Mouse (Mus musculus) liver, adult 2 months (tissue): ENCODE data around the gene Mkrn2os.

ENCODE experiments used
- CTCF ChIP-seq: fragments of 200-500 bp; IDR thresholded peaks from 2 replicates; pipeline ENCODE4 v1.5.1; 2011; ENCODE audit warnings: low read depth, low read length, control low read depth
- POLR2A ChIP-seq: fragments of 200-500 bp; IDR thresholded peaks from 2 replicates; pipeline ENCODE4 v1.6.1; 2011; ENCODE audit warnings: low read length, control low read depth; ENCODE audit not compliant: insufficient read depth; ENCODE audit errors: extremely low read depth

- no peak for TF ChIP-seq POLR2A
- TF ChIP-seq CTCF: no peak
Measured at GRCm38 (mm10) chr6:115591692-115592359, 550 bp downstream of the Mkrn2os start.
